8 mouse cellular contexts compared by ENCODE assay signal in the genomic region with DNA sequence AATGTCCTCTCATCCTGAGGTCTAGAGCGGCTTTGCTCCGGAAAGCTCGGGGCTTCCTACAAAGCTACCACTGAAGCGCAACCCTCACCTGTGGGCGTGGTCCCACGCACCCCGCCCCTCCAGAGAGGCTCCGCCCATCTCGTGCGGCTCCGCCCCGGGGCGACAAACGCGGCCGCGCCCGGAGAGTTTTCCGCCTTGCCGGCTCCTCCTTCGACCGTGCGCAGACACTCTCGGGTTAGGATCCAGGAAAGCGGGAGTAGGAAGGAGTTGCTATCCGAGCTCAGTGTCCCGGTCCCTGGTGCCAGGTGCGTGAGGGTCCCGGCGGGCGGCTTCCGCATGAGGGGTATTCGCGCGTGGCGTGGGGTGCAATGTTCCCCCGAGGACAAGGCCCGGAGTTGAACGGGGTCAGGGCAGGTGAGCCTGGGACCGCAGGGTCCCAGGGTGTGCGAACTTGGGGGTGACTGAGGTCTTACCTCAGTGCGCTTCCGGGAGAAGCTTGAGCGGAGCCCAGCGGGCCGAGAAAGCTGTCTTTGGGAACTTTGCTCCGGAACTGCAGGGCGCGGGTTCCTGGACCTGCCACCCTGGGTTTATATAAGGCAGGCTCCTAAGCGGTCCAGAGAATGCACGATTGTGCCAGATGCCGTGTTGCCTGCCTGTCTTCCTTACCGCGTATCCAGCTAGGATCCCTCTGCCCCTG. TPM values are rescaled to one million over a fixed set of nuclear protein-coding genes. Genes with fewer than 3 reads are reported as not detected.
DNase-seq lines count a peak whose midpoint lies in the region; ATAC-seq and TF ChIP-seq lines count a peak whose summit lies in the region.

TSS of gene Anxa11 (plus strand) at position 166 of the 697 bp plus-strand sequence.

- H3K4me2 ChIP-seq in heart, embryonic 11.5 days = peak within 1 kb of the TSS; percentile 90
- H3K4me2 ChIP-seq in kidney, embryonic 15.5 days = peak within 1 kb of the TSS; percentile 98
- peak within 1 kb of the TSS; percentile 89 for H3K4me2 ChIP-seq in liver, embryonic 14.5 days (ENCODE audit: low read depth)
- H3K4me2 ChIP-seq in stomach, postnatal 0 days (replicated peaks; ENCODE audit: low read depth) = peak within 1 kb of the TSS; percentile 93

- TF ChIP-seq CTCF in bone marrow macrophage, adult 2 months (IDR thresholded peaks at IDR 0.05; ENCODE audit: low read depth, low read length) = no peak
- no peak for TF ChIP-seq CTCF in embryonic fibroblast, embryonic 13.5 days (IDR thresholded peaks at IDR 0.05; ENCODE audit: borderline replicate concordance, insufficient read depth, low read length)
- no peak for TF ChIP-seq CTCF in liver, embryonic 14.5 days (IDR thresholded peaks at IDR 0.05; ENCODE audit: low read depth)
- no peak for TF ChIP-seq CTCF in stomach, postnatal 0 days (IDR thresholded peaks at IDR 0.05; ENCODE audit: low read depth)

- H3K9ac ChIP-seq in heart, embryonic 11.5 days (ENCODE audit: low read depth, low read length) = peak within 1 kb of the TSS; percentile 74
- H3K9ac ChIP-seq in kidney, embryonic 15.5 days = peak within 1 kb of the TSS; percentile 75
- H3K9ac ChIP-seq in liver, embryonic 14.5 days (replicated peaks) = peak within 1 kb of the TSS; percentile 67
- peak within 1 kb of the TSS; percentile 88 for H3K9ac ChIP-seq in stomach, postnatal 0 days (ENCODE audit: low read length)

- DNase-seq in CD4-positive helper T cell, adult 2 months (ENCODE audit: low read depth, low spot score) = peak; percentile 90
- peak; percentile 53 to 65 (median 59) for DNase-seq in liver, embryonic 14.5 days (ENCODE audit: low read depth in 3 of 3, low spot score in 3 of 3)
- peak; percentile 76 for DNase-seq in neural tube, embryonic 10.5 days (ENCODE audit: extremely low spot score, low spot score)
- DNase-seq in stomach, postnatal 0 days (ENCODE audit: low spot score) = peak; percentile 95

- peak within 1 kb of the TSS; percentile 84 for H3K4me3 ChIP-seq in bone marrow macrophage, adult 2 months (ENCODE audit: insufficient read depth, low read length)
- H3K4me3 ChIP-seq in embryonic fibroblast, embryonic 13.5 days (ENCODE audit: insufficient read depth, low read length) = peak within 1 kb of the TSS; percentile 73
- H3K4me3 ChIP-seq in heart, embryonic 11.5 days (ENCODE audit: low read depth, low read length) = peak within 1 kb of the TSS; percentile 71
- H3K4me3 ChIP-seq in kidney, embryonic 15.5 days (replicated peaks) = peak within 1 kb of the TSS; percentile 87
- H3K4me3 ChIP-seq in liver, embryonic 14.5 days (ENCODE audit: insufficient read depth in 1 of 2, low read depth in 2 of 2, low read length in 2 of 2) = peak within 1 kb of the TSS; percentile 73 to 74
- H3K4me3 ChIP-seq in stomach, postnatal 0 days (ENCODE audit: low read depth, low read length) = peak within 1 kb of the TSS; percentile 81

- peak within 1 kb of the TSS; percentile 12; the same call in 1 of the 2 replicates for H3K27ac ChIP-seq in bone marrow macrophage, adult 2 months (ENCODE audit: insufficient read depth, low read depth, low read length)
- no peak within 1 kb of the TSS for H3K27ac ChIP-seq in embryonic fibroblast, embryonic 13.5 days (ENCODE audit: insufficient read depth, low read length)
- no peak within 1 kb of the TSS for H3K27ac ChIP-seq in heart, embryonic 11.5 days (ENCODE audit: low read depth, low read length)
- H3K27ac ChIP-seq in kidney, embryonic 15.5 days = peak within 1 kb of the TSS; percentile 76
- no peak within 1 kb of the TSS for H3K27ac ChIP-seq in liver, embryonic 14.5 days
- peak within 1 kb of the TSS; percentile 95 for H3K27ac ChIP-seq in stomach, postnatal 0 days (replicated peaks)

- ATAC-seq in heart, embryonic 11.5 days (replicated peaks; ENCODE audit: insufficient number of reproducible peaks, low FRiP score, low TSS enrichment) = peak; percentile 73
- ATAC-seq in kidney, embryonic 15.5 days (replicated peaks; ENCODE audit: low FRiP score) = peak; percentile 82
- peak; percentile 85 for ATAC-seq in liver, embryonic 14.5 days (ENCODE audit: insufficient read depth)
- ATAC-seq in stomach, postnatal 0 days (ENCODE audit: low FRiP score, low TSS enrichment) = peak; percentile 84

- TF ChIP-seq EP300 in liver, embryonic 14.5 days (IDR thresholded peaks at IDR 0.05; ENCODE audit: low read depth) = no peak
- no peak for TF ChIP-seq EP300 in stomach, postnatal 0 days (optimal IDR thresholded peaks at IDR 0.05)

- H3K36me3 ChIP-seq in heart, embryonic 11.5 days (ENCODE audit: control insufficient read depth, insufficient read depth, low read length) = no peaks in the 10 kb centered on the region
- H3K36me3 ChIP-seq in kidney, embryonic 15.5 days = no peaks in the 10 kb centered on the region
- no peaks in the 10 kb centered on the region for H3K36me3 ChIP-seq in liver, embryonic 14.5 days (replicated peaks; ENCODE audit: control insufficient read depth, insufficient read depth, low read depth)
- no peaks in the 10 kb centered on the region for H3K36me3 ChIP-seq in stomach, postnatal 0 days (ENCODE audit: control insufficient read depth, insufficient read depth, low read length)

- under 1% methylated on average over 54 of the region's 54 CpGs for WGBS in heart, embryonic 11.5 days (ENCODE audit: insufficient replicate concordance)
- WGBS in kidney, embryonic 15.5 days = under 1% methylated on average over 54 of the region's 54 CpGs
- under 1% methylated on average over 54 of the region's 54 CpGs for WGBS in liver, embryonic 14.5 days (ENCODE audit: insufficient replicate concordance)
- under 1% methylated on average over 52 of the region's 54 CpGs for WGBS in stomach, postnatal 0 days

- no peaks in the 10 kb centered on the region; the same call in 1 of the 2 replicates for H3K27me3 ChIP-seq in heart, embryonic 11.5 days (ENCODE audit: control insufficient read depth, insufficient read depth, low read length)
- no peaks in the 10 kb centered on the region for H3K27me3 ChIP-seq in kidney, embryonic 15.5 days
- no peaks in the 10 kb centered on the region for H3K27me3 ChIP-seq in liver, embryonic 14.5 days (ENCODE audit: control insufficient read depth, insufficient read depth, low read length)
- no peaks in the 10 kb centered on the region for H3K27me3 ChIP-seq in stomach, postnatal 0 days (ENCODE audit: control insufficient read depth, insufficient read depth, low read length)

- H3K4me1 ChIP-seq in bone marrow macrophage, adult 2 months (ENCODE audit: control insufficient read depth, insufficient read depth, low read length) = peaks cover 6% of the 10 kb centered on the region
- H3K4me1 ChIP-seq in embryonic fibroblast, embryonic 13.5 days (ENCODE audit: control insufficient read depth, insufficient read depth, low read length) = peaks cover 2% of the 10 kb centered on the region; the same call in 1 of the 2 replicates
- no peaks in the 10 kb centered on the region; the same call in 1 of the 2 replicates for H3K4me1 ChIP-seq in heart, embryonic 11.5 days (ENCODE audit: control insufficient read depth, insufficient read depth, low read length)
- peaks cover 30% of the 10 kb centered on the region for H3K4me1 ChIP-seq in kidney, embryonic 15.5 days
- H3K4me1 ChIP-seq in liver, embryonic 14.5 days (replicated peaks; ENCODE audit: control insufficient read depth in 2 of 2, insufficient read depth in 2 of 2, low read length in 1 of 2) = peaks cover 0 to 6% of the 10 kb centered on the region in 2 experiments; a peak in 3 of 4 replicates
- H3K4me1 ChIP-seq in stomach, postnatal 0 days (replicated peaks; ENCODE audit: control insufficient read depth, insufficient read depth) = 0 out of 2 replicates have a peak, but pooled peaks cover 2% of the 10 kb centered on the region

- H3K9me3 ChIP-seq in heart, embryonic 11.5 days (replicated peaks; ENCODE audit: control insufficient read depth, low read length) = no peaks in the 10 kb centered on the region
- no peaks in the 10 kb centered on the region for H3K9me3 ChIP-seq in kidney, embryonic 15.5 days (replicated peaks)
- no peaks in the 10 kb centered on the region for H3K9me3 ChIP-seq in liver, embryonic 14.5 days (ENCODE audit: control insufficient read depth, low read length)
- no peaks in the 10 kb centered on the region for H3K9me3 ChIP-seq in stomach, postnatal 0 days (ENCODE audit: control insufficient read depth, low read length)

- no peak for TF ChIP-seq POLR2A in bone marrow macrophage, adult 2 months (IDR thresholded peaks at IDR 0.05; ENCODE audit: borderline replicate concordance, low read depth, low read length)
- peak; percentile 86 for TF ChIP-seq POLR2A in embryonic fibroblast, embryonic 13.5 days (IDR thresholded peaks at IDR 0.05; ENCODE audit: low read depth, low read length)

RNA-seq across cellular contexts. Expression of gene Anxa11, which starts in this region (rescaled TPM):
- 61.4 and 62.5 TPM in 2 replicates for polyA plus RNA-seq in bone marrow macrophage, adult 2 months (2012; ENCODE audit: insufficient read depth, insufficient read length, missing spikeins)
- polyA plus RNA-seq in embryonic fibroblast, embryonic 13.5 days (2011; ENCODE audit: insufficient read length, low read depth, missing spikeins) = 29.5 and 31.7 TPM in 2 replicates
- 14.7 and 18.6 TPM in 2 replicates for polyA plus RNA-seq in heart, embryonic 11.5 days (2014; fragmentation: Nextera tagmentation; extraction: Ambion mirVana)
- polyA plus RNA-seq in kidney, embryonic 15.5 days (2015; fragmentation: Nextera tagmentation; extraction: Ambion mirVana) = 46.1 and 46.6 TPM in 2 replicates
- 4.4 and 4.9 TPM in 2 replicates for polyA plus RNA-seq in liver, embryonic 14.5 days (2012; rRNA removed)
- polyA plus RNA-seq in liver, embryonic 14.5 days (2014; fragmentation: Nextera tagmentation; extraction: Ambion mirVana) = 7.2 and 8.7 TPM in 2 replicates
- polyA plus RNA-seq in stomach, postnatal 0 days (2015; fragmentation: Nextera tagmentation; extraction: Ambion mirVana) = 60.6 and 67.3 TPM in 2 replicates

Comparison
In these comparisons a context has a peak if more than half of its experiments do, and no peak if none do; other contexts are left out.
1. H3K27ac ChIP-seq: peak in bone marrow macrophage, adult 2 months (single experiment), kidney, embryonic 15.5 days (single experiment) and stomach, postnatal 0 days (single experiment); none in embryonic fibroblast, embryonic 13.5 days (single experiment), heart, embryonic 11.5 days (single experiment) and liver, embryonic 14.5 days (single experiment).
2. Peak in every context shown above with its lines, with median percentiles within 50 percentile points of each other: DNase-seq, H3K4me3 ChIP-seq, ATAC-seq, H3K4me2 ChIP-seq and H3K9ac ChIP-seq.